Mouse (Mus musculus): ENCODE measurements around the gene Cdx4. TPM values are rescaled to one million over a fixed set of nuclear protein-coding genes. Genes with fewer than 3 reads are reported as not detected.

The Cdx4 gene
- not detected for polyA plus RNA-seq (2017; shearing (Covaris generic))

GRCm38 (mm10) chrX:103321146-103321545 lies at the start of gene Cdx4:
Gene Cdx4 (plus strand): TSS chrX:103321398.

GRCm38 (mm10) chrX:103356287-103356686 lies 35.1 kb downstream of the Cdx4 start, which contains the start of gene Chic1:
Gene Chic1 (plus strand): TSS chrX:103356476.

Other genes with a start within 250 kb of the Cdx4 start
- gene Nap1l2, start 134.8 kb upstream of the Cdx4 start, polyA plus RNA-seq (2017; shearing (Covaris generic)) = not detected
- 4.0 TPM for gene Chic1, start 35.1 kb downstream of the Cdx4 start, polyA plus RNA-seq (2017; shearing (Covaris generic))
- 0.46 TPM for gene Tsx, start 93.1 kb downstream of the Cdx4 start, polyA plus RNA-seq (2017; shearing (Covaris generic))
- gene Gm26992, start 100.6 kb downstream of the Cdx4 start, polyA plus RNA-seq (2017; shearing (Covaris generic)) = not detected